Mouse (Mus musculus) layer of hippocampus, postnatal 14 days (tissue): ENCODE data around the gene Gins2. TPM values are rescaled to one million over a fixed set of nuclear protein-coding genes. Genes with fewer than 3 reads are reported as not detected.

Experiments
- DNase-seq, 2 experiments: peaks; one replicate each; pipeline ENCODE4 v3.0.0; 2021 to 2022; ENCODE audit warnings: low spot score in 2 of 2, mixed read lengths in 1 of 2
- total RNA-seq, 2 experiments: library from RNA; stranded (reverse); gene quantifications; 2 replicates each; pipeline ENCODE4 v1.2.3; 2021

Gins2 gene
- total RNA-seq, 2 experiments from 2014 or later = 2.0 to 3.4 TPM

DNA sequence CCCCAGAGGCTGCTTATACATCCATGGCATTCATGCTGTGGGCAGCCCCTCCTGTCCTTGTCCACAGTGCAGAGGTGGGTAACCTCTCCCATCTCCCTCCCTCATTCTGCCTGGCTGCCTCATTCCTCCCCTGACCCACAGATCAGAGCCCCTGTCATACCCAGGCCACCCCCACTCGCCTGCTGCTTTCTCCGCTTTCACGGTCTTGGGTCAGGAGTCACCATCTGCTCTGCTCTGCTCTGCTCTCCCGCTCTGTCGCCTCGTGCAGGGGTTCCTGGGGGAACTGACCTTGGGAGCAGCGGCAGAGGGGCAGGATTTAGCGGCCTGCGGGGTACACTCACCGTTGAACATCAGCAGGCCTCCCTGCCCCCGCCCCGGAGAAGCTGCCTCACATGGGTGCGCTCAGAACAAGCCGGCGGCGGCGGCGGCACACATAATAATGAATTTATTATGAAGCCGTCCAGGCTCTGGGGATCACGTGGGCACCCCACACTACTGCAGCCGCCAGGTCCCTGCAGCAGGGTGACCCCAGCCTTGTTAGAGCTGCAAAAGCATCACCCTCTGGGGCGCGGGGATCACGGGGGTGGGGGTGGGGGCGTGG is 39.7 kb downstream of the Gins2 start:
- no peak for DNase-seq

DNA sequence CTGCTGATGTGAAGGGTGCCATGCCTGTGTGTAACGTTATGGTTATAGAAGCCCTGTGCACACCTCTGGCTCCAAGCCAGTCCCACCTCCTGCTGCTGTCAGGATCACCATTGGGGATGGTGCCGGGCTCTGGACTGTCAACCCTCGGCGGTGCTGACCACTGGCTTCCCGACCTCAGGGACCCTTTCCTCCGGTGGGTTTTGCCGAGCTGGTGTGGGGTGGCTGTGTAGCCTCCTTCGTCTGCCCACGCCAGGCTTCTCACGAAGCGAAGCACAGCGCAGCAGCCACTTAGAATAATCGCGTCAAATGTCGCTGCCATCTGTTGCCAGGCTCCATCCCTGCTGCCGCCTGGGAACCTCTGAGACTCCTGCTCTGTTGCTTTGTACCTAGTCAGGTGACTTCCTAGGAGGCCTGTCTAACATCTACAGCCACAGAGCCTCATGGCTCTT is 40.8 kb downstream of the Gins2 start:
- peak in 1 of 2 experiments; percentile 63 for DNase-seq

DNA sequence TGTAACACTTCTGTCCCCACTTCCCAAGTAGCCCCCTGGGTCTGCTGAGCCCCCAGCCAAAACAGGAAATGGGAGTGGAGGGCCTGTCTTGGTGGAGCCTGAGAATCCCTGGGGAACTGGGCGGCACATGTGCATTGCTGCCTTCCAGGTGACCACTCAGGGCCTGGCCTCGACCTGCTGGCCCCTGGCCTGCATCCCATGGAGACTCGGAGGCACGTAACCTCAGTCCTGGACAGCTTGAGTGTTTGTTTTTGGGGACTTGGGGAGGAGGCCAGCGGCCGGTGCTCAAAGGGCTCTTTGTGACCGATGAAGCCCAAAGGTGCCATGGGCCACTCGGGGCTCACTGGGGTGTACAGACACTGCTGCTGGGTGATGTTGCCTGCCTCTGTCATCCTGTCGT is 41.5 kb downstream of the Gins2 start:
- no peak for DNase-seq

DNA sequence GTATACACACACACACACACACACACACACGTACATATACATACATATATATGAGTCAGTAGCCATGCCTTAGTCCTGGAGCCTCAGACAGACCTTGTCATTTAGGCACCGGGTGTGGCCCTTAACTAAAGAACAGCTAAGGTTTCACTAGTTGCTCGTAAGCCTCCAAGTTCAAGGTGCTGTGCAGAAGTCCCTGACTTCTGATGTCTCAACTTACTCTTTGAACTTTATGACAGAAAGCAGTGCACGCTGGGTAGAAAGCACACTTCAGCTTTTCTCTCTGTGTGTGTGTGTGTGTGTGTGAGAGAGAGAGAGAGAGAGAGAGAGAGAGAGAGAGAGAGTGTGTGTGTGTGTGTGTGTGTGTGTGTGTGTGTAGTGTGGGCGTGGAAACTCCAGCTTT is 44.9 kb downstream of the Gins2 start:
- DNase-seq = no peak

DNA sequence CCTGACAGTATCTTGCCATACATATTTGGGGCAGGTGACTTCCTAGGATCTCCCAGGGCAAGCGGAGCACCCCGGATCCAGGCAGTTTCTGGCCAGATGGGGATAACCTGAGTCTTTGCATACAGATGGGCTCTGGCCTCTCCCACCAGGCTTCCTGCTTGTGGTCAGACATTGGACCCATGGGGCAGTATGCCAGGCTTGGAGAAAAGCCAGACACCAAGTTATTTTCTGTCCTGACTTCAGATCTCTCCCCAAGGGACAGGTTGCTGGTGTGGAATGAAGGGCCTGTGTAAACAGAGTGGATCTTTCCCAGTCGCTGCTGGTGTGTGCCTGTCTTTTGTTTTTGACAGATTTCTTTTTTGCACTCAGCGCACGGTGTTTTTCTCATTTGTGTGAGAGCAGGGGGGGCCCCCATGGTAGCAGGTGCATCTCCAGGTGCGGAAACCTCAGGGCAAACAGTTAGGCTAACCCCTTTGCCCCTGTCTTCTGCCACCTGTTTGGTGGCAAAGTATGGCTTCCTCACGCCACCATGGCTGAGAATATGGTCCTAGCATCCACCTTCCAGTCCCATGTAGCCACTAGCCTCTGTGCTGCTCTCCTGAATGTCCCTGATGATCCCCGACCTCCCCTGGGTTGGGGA is 45.6 kb downstream of the Gins2 start:
- no peak for DNase-seq

DNA sequence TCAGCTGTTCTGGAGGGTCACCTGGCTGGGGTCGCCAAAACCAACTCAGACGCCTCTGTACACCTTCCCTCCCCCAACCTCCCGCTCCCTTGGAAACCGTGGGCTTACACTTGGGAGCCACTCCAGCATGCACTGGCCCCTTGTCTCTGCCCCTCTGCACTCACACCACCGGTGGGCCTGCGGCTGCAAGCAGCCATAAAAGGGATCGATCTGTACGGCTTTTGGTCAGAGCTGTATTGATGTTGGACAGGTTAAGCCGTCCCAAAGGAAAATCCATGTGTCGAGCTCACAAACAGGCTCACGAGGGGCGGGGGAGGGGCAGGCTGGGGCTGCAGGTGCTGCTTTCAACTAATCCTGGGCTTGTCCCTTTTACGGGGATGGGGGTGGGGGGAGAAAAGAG is 46.1 kb downstream of the Gins2 start:
- DNase-seq = no peak

DNA sequence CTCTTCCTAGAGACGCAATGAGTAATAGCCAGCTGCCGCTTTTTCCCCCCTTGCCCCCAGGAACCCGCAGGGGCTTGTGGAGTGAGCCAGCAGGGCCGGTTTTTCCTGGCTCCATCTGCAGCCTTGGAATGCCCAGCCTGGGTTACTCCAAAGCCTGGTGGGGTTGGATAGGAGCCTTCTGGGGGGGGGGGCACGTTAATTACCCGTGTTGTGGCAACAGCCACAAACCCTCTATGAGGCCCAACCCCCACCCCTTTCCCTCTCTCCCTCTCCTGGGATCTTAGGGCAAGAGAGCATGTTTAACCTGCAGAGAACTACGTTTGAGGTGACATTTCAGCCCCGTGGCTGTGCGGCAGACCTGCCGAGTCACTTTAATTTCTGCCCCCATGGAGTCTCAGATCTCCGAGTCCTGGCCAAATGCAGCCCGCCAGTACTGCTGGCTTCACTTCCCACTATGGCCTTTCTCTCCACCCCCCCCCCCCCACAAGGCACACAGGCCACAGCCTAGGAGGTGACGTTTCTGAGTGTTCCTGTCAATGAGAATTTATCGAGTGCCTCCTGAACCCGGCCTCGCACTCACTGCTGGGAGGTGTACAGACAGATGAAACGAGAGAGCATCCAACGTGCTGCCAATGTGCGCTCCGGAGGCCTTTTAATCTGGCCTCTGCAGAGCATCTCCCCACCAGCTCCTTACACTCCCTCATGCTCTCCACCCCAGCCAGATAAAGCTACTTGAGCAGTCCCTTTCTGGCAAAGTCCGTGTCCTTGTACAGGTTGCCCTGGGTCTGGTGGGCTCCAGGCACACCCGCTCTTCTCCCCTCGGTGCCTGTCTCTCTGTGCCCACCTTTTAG is 49.1 kb downstream of the Gins2 start:
- DNase-seq = no peak

DNA sequence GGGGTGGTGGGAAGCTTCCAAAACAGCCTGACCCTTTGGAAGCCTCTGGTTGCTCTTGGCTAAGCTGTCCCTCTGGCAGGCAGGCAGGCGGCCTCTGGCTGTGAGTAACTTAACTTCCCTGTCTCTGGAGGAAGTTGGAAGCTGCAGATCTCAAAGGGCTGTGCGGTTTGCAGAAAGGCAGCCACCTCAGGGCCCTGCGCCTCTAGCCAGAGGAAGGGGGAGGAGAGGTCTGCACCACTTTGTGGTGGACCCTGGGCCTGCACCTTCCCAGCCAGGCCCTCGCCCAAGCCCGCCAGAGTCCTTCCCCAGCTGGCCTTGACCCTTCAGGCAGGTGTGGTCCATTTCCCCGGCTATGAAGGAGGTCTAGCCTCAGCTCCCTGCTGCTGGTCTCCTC is 49.7 kb downstream of the Gins2 start:
- DNase-seq = no peak

DNA sequence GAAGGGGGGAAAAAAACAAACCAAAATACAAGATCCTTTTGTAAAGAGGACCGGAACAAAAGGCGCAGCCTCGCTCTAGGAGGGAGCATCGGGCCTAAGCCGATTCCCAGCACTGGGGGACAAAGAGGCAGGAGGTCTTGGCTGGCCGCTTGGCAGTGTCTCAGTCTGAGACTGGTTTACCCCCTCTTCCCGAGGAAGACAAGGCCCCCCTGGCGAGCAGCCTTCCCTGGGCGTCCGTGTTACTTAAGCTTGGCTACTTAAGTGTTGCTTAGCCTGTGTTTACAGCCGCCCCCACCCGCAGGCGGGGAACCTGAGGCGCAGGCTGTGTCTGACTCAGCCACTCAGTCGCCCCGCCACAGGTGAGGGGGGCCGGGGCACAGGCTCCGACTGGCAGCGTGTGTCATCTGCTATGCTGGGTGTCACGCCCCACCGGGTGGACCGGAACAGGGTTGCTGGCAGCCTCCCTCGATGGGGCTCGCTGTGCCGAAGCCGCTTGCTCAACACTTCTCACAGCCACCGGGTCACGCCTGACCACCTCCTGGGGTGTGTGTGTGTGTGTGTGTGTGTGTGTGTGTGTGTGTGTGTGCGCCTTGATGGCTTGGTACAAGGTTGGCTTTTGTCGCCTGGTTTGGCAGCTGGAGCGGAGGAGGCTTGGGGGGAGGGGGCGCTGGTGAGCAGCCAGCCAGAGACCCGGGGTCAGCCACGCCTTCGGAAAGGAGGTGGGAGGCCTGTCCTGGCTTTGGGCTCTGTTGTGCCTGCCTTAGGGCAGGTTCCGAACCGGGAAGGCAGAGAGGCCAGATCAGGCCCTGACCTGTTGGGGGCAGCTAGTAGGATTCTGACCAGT is 50.5 kb downstream of the Gins2 start:
- no peak for DNase-seq

DNA sequence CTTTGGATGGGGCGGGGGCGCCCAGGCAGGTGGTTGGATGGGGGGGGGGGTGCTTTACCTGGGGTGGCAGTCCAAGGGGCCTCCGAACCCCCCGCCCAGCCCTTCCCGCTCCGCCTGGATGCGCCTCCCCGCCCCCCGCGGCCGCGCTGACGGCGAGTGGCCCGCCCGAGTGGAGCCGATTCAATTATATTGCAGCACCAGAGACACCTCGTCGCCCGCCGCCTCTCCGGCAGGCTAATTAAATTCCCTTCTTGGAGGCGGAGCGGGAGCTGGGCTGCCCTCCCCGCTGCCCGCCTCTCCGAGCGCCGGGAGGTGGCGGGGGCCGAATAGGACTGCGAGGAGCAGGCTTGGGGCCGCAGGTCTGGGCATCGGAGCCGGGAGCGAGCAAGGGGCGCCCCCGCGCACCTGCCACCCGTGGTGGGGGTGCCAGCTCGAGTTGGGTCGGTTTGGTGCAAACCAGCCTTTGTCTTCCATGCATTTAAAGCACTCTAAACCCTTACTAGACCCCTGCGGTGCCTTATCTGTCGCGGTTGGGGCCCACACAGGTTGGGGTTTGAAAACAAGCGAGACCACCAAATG is 51.2 kb downstream of the Gins2 start:
- peak in 1 of 2 experiments; percentile 72 for DNase-seq

DNA sequence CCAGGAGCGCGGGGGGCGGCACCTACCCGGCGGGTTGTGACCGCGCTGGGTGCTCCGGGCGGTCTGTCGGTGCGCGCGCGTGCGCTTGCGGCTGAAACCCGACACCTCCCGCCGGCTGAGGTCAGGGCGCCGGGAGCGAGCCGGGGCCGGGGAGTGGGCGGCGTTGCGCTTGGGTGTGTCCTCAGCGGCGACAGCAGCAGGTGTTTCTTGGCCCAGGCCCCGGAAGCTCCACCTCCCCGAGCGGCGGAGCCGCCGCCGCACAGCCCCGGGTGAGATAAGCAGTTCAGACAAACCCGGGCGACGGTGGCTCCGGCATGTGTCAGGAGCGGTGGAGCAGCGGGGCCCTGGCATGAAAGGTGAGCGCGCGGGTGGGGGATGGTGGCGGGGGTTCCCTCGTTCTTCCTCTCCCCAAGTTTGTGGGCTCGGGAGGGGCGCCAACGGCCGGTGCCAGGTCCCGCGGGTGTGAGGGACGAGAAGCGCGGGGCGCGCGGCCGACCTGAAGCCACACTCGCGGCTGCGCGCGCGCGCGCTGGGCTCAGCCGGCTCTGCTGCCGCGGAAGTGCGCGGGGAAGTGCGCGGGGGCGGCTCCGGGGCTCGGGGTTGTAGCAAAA is 51.8 kb downstream of the Gins2 start:
- DNase-seq = no peak

DNA sequence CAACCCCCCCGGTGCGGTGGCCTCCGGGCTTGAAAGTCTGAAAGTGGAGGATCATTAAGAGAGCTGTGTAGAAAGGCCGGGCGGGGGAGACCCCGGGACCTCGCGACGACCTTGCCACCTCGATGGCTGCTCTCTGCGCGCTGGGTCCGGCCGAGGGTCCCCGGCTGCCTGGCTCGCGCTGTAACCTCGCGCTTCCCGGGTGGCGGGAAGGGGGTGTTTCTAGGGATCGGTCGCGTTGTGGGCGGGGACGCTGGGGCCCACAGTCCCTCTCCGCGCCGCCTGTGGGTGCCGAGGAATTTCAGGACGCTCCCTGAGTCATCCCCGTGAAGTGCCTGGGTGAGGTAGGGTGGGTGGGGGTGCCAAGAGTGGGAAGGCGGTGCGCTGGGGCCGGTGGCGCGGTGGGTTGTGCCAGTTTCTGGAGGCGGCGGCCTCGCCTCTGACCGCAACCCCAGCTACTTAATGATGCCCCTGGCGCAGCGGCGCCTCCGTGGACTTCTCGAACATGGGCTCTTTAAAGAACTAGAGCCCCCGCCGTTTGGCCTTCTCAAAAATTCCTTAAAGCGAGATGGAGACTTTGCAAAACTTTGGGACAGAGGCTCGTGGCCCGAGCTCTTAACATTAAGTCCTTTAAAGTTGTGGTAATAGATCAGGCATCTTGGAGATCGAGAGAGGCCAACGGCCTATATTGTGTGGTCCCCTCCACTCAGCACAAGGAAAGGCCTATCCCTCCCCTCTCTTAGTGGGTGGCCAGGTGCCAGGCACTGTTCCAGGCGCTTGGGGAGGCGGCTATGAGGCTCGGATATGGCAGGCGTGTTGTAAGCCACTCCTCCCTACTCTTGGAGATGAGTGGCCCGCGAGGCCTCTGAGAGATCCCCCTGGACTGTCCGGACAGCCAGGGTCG is 52.5 kb downstream of the Gins2 start:
- DNase-seq = no peak

DNA sequence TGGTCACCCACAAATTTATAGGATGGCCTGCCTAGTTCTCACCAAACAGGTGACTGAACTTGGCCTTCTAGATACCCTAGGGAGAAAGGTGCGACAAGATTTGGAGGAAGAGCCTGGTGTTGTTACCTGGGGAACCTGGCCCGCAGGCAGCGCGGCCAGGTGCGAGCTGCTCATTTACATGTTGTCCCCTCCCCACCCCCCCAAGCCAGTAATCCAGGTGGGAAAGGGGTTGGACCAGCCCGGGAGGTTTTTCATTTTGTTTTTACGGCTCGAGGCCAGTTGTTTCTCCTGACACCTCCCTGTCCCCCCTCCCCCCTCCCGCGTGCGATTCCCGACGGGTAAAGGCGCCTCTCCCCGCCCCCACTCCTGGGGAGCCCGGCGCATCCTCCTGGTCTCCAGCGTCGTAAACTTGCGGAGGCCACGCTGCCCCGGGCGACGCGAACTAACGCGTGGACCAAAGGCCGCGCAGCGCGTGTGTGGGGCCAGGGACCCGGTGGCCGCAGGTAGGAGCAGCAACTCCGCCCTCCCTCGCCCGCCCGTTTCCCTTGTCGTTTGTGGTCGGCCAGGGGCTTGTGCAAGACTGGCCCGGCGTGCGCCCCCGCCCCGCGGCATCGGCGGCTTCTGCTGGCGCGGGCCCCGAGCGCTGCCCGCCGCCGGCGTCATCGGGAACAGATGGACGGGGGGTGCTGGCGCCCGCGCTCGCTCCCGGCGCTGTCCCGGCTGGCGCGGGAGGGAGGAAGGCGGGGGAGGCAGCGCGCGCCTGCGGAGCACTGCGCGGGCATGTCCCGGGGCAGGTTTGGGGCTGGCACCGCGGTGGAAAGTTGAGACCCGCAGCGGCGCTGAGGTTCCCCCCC is 53.4 kb downstream of the Gins2 start:
- DNase-seq = peak in 1 of 2 experiments; percentile 74

DNA sequence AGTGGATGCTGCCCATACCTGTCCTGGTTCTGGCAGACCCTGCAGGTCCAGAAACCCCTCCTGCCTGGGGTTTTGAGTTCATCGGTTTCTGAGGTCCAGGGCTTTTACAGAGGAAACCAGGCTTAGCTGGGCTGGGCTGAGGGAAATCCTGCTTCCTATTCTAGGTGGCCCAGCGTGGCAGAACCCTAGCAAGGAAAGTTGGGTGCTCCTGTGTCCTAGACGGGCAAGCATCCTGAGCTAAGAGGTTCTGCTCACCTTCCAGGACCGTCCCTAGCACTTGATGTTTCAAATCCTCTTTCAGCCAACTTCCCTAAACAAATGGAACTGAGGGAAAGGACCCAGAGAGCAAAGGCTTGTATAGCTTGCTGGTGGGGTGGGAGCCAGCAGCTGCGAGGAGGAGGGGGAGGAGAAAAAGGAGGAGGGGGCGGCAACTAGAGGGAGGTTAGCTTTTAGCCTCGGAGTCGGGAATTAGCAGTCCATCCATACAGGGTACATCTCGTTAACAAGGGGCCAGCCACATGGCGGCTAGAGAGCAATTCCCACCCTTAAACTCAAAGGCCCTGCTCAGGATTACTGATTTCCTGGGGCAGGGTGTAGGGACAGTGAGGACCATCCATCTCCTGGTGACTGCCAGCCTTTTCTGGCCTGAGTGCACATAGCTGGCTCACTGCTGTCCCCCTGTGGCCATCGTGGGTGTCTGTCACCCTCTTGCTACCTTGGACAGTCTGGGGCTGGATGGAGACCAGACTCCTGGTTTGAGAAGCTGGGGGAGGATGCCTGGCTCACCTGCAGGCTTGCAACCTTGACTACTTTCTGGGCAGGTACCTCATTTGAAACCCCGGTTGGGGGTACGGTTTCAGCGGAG is 54.4 kb downstream of the Gins2 start:
- peak; percentile 82 to 86 for DNase-seq

DNA sequence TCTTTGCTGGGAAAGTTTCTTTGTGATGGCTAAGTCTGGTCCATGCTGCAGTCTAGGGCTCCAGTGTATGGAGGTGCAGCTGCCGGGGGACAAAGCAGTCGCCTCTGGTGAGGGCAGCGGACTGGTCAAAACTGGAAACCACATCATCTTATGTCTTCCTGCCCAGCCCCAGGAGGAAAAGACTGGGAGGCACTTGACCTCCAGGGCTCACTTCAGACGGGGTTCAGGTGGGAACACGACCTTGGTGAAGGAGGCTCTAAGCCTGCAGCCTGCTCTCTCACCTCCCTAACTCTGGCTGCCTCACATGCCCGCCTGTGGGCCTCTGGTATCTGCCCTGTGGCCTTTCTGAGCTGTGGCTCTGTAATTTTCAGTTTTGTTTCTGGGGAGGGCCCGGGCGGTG is 55.0 kb downstream of the Gins2 start:
- no peak for DNase-seq

DNA sequence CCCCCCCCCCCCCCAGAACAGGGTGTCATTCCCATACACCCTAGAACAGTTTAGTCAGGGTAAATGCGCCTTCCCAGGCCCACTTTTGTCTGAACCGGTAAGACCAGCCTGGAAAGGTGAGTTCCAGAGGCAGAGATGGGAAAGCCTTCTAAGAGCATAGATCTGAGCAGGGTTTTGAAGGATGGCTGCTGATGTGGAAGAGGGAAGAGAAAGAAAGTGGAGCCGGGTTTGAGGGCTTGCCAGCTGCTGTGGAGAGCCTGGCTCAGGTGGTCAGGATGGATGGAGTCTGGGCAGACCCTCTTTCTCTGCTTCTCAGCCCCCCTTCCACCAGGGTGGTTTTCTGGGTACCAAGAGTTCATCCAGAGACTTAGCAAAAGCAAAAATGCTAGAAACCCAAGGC is 55.7 kb downstream of the Gins2 start:
- no peak for DNase-seq

DNA sequence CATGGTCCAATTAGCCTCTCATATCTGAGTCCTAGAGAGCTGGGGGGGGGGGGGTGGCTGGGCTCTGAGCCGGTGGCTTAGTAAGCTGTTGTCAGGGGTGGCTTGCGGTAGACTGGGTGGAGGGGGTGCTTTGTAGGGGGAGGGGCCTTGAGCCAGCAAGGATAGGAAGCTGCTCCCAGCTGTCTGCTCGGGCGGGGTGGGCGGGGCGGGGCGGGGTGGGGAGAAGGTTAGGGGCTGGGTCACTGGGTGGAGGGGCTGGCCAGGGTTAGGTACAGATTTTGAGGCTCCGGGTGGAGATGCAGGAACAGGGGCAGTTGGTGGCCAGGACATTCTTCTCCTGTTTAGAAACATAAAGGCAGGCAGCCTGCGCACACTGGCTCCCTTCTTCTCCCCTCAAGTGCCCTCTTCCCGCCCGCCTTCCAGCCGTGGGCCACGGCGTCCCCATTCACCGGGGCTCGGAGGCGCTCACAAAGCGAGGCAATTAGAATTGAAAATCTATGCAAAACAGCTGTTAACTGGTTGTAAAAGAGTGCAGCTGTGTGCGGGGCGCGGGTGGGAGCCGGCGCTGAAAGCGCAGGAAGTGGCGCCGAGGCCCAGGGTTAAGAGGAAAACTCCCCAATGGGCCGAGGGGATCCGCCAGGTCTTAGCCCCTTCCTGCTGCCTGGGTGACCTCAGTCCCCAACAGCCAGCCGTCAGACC is 56.4 kb downstream of the Gins2 start:
- DNase-seq = no peak
